Mouse (Mus musculus): ENCODE data around the gene Lyplal1.

The Lyplal1 gene

DNA sequence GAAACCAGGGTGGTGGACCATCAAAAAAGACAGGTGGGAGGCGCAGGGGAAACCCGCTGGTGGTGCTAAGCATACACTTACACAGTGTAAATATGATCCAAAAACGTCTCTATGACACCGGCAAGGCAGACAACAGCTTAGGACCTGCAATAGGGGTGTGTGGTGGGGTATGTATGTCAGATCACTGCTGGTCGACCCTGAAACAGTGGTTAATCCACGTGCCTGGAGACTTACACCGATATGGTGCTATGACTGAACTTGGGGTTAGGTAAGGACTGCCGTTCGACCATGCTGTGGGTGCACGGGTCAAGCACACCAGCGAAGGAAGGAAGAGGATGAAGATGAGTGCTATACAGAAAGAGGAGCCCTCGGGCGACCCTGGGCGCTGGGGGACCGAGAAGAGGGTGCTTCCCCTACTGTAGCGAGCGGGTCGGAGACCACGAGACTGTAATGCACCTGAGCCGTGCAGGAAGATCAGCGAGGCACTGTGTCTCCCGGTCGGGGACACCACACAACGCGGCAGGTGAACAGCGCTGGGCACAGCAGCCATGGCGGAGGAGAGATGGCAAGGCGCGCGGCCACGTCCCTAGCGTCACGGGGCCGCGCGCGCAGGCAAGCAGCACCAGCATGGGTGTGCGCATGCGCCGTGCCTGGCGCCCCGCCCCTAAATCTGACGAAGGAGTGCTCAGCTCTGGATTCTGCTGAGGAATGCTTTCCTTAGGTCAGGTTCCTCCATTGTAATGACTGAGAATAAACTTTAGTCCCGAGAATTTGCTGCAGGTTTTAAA lies at the start of gene Lyplal1:
TSS of gene Lyplal1 (minus strand) at position 610 of the 788 bp plus-strand sequence.
- TF ChIP-seq GATA4 (IDR thresholded peaks at IDR 0.05; ENCODE audit: insufficient replicate concordance, low read length), result peak; percentile 49; the same call in 1 of the 2 replicates

DNA sequence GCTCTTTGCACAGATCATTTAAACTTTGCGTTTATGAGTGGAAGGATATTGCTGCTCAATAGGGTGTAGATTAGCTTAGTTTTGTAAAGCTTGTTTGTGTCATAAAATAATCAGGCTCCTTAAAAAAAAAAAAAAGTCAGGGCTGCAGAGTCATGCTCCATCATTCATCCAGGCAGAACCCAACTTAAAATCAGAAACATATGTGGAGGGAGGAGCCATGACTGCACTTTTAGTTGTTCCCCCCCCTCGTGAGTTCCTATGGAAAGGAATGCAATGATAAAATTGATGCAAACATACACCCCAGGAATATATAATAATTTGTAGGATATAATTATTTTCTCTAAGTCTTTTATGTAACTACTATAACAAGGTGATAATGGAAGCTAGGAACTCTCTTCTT lies 46.5 kb upstream of the Lyplal1 start:
- TF ChIP-seq GATA4 (IDR thresholded peaks at IDR 0.05; ENCODE audit: insufficient replicate concordance, low read length), result no peak

DNA sequence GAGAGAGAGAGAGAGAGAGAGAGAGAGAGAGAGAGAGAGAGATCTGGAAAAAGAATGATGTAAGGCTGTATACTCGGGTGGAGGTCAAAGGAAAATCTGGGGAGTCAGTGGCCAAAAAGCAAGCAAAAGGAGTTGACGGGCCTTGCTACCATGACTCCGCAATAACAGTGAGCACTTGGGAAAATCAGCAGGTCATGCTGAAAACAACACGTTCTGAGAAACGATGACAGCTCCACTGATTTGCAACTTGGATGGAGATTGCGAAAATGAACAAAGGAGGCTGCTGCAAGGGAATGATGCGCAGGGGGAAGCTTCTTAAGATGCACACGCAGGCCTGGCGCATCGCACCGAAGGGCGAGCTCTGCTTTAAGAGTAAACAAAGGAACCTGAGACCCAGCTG lies 46.1 kb upstream of the Lyplal1 start:
- TF ChIP-seq GATA4 (IDR thresholded peaks at IDR 0.05; ENCODE audit: insufficient replicate concordance, low read length), result no peak

DNA sequence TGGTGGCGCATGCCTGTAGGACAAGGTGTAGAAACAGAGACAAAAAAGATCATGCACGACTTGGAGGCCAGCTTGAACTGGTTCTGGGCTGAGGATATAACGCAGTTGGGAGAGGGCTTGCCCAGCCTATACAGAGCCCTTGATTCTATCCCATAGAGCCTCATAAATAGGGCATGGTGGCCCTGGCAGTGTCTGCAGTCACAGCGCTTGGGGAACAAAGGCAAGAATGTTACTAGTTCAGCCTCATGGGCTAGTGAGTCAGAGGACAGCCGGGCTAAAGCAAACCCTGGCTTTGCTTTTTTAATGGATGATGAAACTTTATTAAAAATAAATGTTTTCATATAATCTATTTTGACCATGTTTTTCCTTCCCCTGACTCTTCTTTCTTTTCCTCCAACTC lies 33.3 kb upstream of the Lyplal1 start:
- TF ChIP-seq GATA4 (IDR thresholded peaks at IDR 0.05; ENCODE audit: insufficient replicate concordance, low read length), result no peak

DNA sequence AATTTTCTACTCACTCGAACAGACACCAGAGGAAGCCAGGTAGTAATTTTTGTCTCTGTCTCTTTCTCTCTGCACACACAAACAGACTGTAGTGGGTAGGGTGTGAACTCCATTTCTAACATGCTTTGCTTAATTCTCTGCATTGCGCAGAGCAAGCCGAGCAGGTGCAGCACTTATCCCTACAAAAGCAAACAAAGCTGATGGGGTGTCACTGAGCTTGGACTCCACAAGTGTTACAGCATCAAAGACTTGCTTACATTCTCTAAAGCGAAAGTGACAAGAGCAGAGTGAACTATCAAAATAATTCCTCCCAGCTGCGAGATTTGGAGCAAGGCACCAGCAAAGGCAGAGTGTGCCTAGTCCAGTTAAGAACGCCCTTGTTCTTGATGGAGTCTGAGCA lies 28.3 kb upstream of the Lyplal1 start:
- TF ChIP-seq GATA4 (IDR thresholded peaks at IDR 0.05; ENCODE audit: insufficient replicate concordance, low read length), result no peak

DNA sequence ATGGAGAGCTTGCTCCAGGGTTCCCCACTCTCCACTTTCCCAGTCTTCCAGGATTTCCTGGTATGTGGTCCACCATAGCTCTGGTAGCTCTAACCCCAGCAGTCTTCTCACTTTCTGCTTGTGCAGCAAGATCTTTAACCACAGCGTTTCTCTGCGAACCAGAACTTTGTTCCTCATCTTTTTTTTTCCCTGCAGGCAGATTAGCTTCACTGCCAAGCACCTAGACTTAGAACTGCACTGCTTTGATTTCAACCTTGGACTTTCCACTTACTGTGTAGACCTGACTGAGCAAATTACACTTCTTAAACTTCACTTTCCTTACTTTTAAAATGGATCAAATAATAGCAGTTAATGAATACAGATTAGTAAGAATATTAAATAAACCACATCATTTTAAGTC lies 23.1 kb upstream of the Lyplal1 start:
- TF ChIP-seq GATA4 (IDR thresholded peaks at IDR 0.05; ENCODE audit: insufficient replicate concordance, low read length), result no peak

DNA sequence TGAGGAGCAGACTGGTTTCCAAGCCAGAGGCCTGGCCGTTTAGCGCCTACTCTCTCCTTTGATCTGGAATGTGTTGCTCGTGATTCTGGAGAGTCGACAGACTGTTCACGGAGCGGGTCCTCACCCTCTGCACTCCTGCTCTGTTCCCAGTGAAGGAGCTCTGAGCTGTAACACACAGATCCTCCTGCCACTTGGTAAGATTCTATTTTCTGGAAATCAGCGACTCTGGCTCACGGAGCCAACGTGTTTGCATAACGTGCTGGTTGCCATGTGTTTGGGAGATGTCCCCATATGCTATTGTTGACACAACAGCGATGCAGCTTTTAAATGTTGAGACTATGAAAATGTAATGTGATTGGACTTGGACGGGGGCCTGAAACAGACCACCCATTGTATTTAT lies 20.8 kb upstream of the Lyplal1 start:
- no peak for TF ChIP-seq GATA4 (IDR thresholded peaks at IDR 0.05; ENCODE audit: insufficient replicate concordance, low read length)

DNA sequence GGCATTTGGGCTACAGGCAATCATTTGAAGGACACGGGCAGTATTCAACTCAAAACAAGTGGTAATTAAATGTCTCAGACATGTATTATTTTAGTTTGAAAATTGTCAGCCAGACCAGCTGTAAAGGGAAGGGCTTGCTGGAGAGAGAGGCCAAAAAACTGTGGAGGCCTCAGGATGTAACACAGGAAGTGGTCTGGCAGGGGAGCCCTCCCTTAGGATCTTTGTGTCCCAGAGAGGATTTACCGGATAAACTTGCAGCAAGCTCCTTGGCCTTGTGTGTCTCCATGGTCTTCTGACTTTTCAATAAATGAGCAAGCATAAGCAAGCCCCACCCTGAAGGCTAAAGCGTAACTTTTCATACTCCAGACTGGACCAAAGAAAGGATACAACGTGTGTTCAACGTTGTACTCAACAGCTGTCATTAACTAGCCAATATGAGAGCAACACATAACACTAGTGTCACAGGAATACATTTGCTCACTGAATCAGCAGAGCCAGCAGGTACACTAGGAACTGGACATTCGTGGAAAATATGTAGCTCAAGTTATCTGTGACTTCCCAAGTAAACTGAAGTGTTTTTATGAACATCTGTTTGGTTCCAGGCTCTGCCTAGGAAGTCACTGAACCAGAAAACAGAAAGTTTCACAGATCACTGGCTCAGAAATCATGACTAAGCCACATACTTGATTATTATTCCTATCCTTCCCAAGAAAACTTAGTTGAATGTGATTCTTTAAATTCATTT lies 19.7 kb upstream of the Lyplal1 start:
- TF ChIP-seq GATA4 (IDR thresholded peaks at IDR 0.05; ENCODE audit: insufficient replicate concordance, low read length), result no peak

DNA sequence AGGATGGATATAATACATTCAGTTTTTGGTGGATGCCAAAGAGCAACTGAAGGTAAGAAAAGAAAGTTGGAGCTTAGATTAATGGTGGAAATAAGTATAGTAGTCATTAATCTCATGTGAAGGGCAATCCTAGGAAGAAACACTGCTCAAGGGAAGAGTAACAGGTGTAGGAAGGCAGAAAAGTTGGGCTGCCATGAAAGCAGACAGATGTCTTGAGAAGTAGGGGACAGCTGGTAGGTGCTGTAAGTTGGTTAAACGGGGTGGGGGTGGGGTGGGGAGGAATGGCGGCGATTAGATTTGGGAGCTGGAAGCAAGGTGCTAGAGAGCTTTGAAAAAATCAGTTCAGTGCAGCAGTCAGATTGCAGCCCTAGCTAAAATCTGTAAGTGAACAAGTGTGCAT lies 14.4 kb upstream of the Lyplal1 start:
- no peak for TF ChIP-seq GATA4 (IDR thresholded peaks at IDR 0.05; ENCODE audit: insufficient replicate concordance, low read length)

DNA sequence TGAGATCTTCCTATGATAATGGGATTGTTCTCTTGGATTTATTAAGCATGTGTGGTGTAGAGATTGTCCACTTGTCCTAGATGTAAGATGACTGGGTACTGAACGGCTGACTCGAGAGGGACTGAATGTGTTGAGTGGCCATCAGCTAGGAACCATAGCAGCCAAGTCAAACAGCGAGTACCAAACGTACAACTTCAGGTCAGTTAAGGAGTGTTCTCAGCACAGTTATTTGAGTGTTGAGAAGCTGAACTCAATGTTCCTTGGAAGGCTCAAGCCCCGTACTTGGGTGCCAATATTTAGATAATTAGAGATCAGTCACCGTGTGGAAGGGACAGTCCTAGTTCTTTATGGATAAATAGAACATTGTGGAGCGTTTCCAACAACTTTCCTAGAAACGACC lies 11.8 kb upstream of the Lyplal1 start:
- TF ChIP-seq GATA4 (IDR thresholded peaks at IDR 0.05; ENCODE audit: insufficient replicate concordance, low read length), result no peak

DNA sequence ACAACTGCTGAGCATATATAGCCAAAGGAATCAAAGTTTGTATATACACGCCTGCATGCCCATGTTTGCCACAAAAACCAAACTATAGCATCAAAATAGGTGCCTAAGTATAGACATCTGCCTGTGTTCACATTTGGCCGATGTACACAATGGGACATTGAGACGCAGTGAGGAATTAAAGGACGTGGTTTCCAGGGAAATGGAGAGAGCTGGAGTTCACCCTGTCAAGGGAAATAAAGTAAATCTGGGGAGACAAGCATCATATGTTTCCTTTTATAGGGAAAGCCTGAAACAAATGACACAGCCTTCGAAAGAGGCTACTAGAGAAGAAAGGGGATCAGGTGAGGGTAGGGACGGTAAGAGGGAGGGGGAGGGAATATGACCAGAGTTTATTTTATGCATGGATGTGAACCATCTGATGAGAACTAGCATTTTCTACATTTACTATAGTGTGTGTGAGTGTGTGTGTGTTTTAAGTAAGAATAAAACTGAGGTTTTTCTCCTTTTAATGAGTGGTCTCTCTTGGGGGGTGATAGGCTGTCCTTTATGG lies 9.3 kb upstream of the Lyplal1 start:
- no peak for TF ChIP-seq GATA4 (IDR thresholded peaks at IDR 0.05; ENCODE audit: insufficient replicate concordance, low read length)

DNA sequence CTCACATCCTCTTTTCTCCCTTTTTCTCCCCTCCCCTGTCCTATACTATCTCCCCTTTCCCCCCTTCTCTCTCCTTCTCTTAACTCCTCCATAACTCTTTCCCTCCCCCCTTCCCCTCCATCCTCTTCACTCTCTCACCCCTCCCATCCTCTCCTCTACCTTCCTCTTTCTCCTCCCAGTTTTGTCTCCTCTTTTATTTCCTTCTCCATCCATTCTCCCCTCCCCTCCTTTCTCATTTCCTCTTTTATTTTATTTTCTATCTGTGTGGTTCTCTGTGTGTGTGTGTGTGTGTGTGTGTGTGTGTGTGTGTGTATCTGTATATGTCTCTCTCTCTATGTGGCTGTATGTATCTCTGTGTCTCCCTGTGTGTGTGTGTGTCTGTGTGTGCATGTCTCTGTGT lies 6.6 kb upstream of the Lyplal1 start:
- TF ChIP-seq GATA4 (IDR thresholded peaks at IDR 0.05; ENCODE audit: insufficient replicate concordance, low read length), result no peak

DNA sequence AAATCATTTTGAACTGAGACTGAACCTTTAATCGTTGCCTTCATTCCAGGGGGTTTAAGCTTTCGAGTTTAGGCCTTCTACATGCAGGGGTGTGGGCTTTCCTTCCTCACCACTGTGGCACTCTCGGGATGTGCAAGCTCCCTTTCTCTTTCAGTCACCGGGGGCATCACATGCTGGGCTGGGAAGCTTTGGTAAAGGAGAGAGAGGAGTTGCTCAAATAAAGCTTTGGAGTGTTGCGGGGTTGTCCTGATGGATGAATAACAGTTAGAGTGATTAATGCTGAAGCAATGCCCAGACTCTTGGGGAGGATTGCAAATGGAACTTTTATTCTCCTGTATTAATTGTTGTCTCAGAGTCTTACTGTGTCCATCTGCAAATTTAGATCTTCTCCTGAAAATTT lies 2.7 kb upstream of the Lyplal1 start:
- TF ChIP-seq GATA4 (IDR thresholded peaks at IDR 0.05; ENCODE audit: insufficient replicate concordance, low read length), result no peak

DNA sequence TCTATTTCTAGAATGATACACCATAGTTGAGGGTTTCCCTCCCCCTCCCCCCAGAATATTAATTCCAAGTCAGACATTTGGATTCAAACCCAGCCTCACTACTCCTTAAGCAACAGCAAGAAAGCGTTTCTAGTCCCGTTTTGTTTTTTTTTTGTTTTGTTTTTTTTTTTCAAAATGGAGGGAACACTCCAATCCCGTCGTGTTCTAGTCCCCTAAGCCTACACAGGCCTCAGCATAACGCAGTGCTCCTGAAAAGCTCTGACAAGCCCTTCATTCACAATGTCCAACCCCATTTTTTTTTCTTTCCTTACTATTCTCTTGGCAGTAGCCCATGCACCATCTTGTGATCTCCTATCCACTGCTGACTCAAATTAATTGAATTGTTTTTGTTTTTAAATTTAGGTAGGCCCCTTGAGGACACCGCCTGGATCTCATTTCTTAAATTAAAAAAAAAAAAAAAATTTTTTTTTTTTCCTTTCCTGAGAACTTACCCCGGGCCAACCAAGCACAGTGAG lies 967 bp downstream of the Lyplal1 start:
- no peak for TF ChIP-seq GATA4 (IDR thresholded peaks at IDR 0.05; ENCODE audit: insufficient replicate concordance, low read length)

DNA sequence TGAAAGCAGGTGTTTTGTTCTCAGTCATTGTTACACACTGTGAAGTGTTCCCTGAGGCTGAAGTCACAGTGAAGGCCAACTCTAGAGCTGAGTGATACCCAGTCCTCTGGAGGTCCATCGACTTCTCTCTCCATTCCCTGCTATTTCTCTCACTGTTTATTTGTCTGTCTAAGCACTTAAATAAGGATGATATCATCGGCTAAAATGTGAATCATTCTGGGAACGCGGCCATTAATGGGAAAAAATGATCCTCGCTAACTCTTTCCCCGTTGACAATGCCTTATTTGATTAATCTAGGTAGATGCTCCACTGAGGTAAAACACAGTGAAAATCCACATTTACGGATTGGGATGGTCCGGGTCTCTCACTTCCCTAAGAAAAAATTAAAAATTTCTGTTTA lies 14.8 kb downstream of the Lyplal1 start:
- TF ChIP-seq GATA4 (IDR thresholded peaks at IDR 0.05; ENCODE audit: insufficient replicate concordance, low read length), result no peak
